Mouse (Mus musculus): ENCODE results near the gene Atp8b5.
A peak's percentile ranks its signal among the peaks of the same experiment; 100 is the strongest.

Atp8b5 gene

GRCm38 (mm10) chr4:43382155-43383020 is 115.4 kb downstream of the Atp8b5 start:
- peak; percentile 22 for DNase-seq (ENCODE audit: low read depth, low spot score)

- DNase-seq (ENCODE audit: low read depth, low spot score) = peak; percentile 74
Observed at GRCm38 (mm10) chr4:43383246-43384082, 116.5 kb downstream of the Atp8b5 start.

GRCm38 (mm10) chr4:43384083-43384460 is 117.1 kb downstream of the Atp8b5 start:
- DNase-seq (ENCODE audit: low read depth, low spot score) = peak; percentile 69

- DNase-seq (ENCODE audit: low read depth, low spot score) = no peak
Observed at GRCm38 (mm10) chr4:43384541-43384940, 117.6 kb downstream of the Atp8b5 start.

- DNase-seq (ENCODE audit: low read depth, low spot score) = no peak
Observed at GRCm38 (mm10) chr4:43386932-43387331, 120.0 kb downstream of the Atp8b5 start.

GRCm38 (mm10) chr4:43389390-43389789 is 122.4 kb downstream of the Atp8b5 start:
- DNase-seq (ENCODE audit: low read depth, low spot score) = no peak

- no peak for DNase-seq (ENCODE audit: low read depth, low spot score)
Observed at GRCm38 (mm10) chr4:43389845-43390440, 123.0 kb downstream of the Atp8b5 start.

- DNase-seq (ENCODE audit: low read depth, low spot score) = no peak
Observed at GRCm38 (mm10) chr4:43391521-43392050, 124.6 kb downstream of the Atp8b5 start.

- peak; percentile 97 for DNase-seq (ENCODE audit: low read depth, low spot score)
Observed at GRCm38 (mm10) chr4:43394345-43394891, 127.5 kb downstream of the Atp8b5 start.

- no peak for DNase-seq (ENCODE audit: low read depth, low spot score)
Observed at GRCm38 (mm10) chr4:43395147-43395546, 128.2 kb downstream of the Atp8b5 start.

GRCm38 (mm10) chr4:43395836-43396235 is 128.9 kb downstream of the Atp8b5 start:
- no peak for DNase-seq (ENCODE audit: low read depth, low spot score)

GRCm38 (mm10) chr4:43396381-43396780 is 129.4 kb downstream of the Atp8b5 start:
- DNase-seq (ENCODE audit: low read depth, low spot score) = peak; percentile 68

GRCm38 (mm10) chr4:43398014-43398413 is 131.1 kb downstream of the Atp8b5 start:
- no peak for DNase-seq (ENCODE audit: low read depth, low spot score)

GRCm38 (mm10) chr4:43398829-43399331 is 131.9 kb downstream of the Atp8b5 start:
- peak; percentile 62 for DNase-seq (ENCODE audit: low read depth, low spot score)

GRCm38 (mm10) chr4:43399391-43400131 is 132.6 kb downstream of the Atp8b5 start:
- no peak for DNase-seq (ENCODE audit: low read depth, low spot score)

- no peak for DNase-seq (ENCODE audit: low read depth, low spot score)
Observed at GRCm38 (mm10) chr4:43400976-43401375, 134.0 kb downstream of the Atp8b5 start.

- no peak for DNase-seq (ENCODE audit: low read depth, low spot score)
Observed at GRCm38 (mm10) chr4:43401486-43401885, 134.5 kb downstream of the Atp8b5 start.

- no peak for DNase-seq (ENCODE audit: low read depth, low spot score)
Observed at GRCm38 (mm10) chr4:43402212-43402611, 135.3 kb downstream of the Atp8b5 start.

- DNase-seq (ENCODE audit: low read depth, low spot score) = no peak
Observed at GRCm38 (mm10) chr4:43404697-43405096, 137.7 kb downstream of the Atp8b5 start.

GRCm38 (mm10) chr4:43406162-43406971 is 139.4 kb downstream of the Atp8b5 start:
- DNase-seq (ENCODE audit: low read depth, low spot score) = peak; percentile 83

All from 3T3-L1 (cell line).